Mouse (Mus musculus): Measurements from ENCODE around the gene Tmsb10.

Gene Tmsb10

DNA sequence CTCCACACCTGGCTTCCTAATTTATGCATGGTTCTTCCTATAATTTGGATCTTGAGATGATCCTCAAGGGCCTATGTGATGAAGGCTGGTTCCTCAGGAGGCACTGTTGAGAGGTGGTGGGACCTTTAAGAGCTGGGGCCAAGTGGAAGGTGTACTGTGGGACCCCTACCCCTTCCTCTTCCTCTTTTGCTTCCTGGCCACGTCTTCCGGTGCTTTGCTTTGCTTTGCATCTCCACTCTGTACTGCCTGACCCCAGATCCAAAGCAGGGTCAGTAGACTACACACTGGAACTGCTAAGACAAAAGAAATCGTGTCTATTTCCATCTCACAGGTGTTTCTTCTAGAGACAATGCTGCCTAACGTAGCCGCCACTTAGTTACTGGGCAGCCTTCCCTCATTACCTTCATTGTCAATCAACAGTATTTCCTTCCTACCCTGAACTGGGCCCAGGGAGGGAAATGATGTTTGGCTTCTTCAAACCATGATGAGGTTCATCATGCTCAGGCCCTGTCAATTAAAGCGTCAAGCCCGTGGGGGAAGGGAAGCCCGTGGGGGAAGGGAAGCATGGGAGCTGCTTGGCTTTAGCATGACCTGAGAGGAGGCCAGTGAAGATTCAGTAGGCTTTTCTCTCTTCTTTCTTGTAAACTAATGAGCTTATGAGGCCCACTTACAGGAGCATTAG lies 2.9 kb downstream of the Tmsb10 start:
- DNase-seq, result peak in 1 of 2 experiments; percentile 42

DNA sequence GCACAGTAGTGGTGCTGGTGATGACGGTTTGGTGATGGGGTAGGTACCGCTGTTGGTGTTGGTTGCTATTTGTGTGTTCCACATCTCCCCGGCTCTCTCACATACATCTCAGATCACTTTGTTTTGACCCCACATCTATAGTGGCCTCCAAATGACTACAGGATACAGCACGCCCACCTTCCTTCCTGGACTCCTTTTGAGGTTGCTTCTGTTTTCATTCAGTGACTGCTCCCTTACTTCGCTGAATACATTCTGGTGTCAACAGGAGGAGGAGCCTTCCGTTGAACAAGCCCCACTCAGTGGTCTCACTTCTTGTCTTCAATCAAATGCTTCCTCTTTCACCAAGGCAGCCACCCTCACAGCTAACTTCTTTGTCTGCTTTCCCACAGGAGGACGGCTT lies 3.8 kb downstream of the Tmsb10 start:
- DNase-seq, result peak in 1 of 2 experiments; percentile 14

- peak; percentile 14 to 35 for DNase-seq
Measured at GRCm38 (mm10) chr6:72952967-72953366, 5.6 kb downstream of the Tmsb10 start.

GRCm38 (mm10) chr6:72952221-72952620 lies 6.3 kb downstream of the Tmsb10 start:
- DNase-seq, result peak; percentile 58 to 71

- no peak for DNase-seq
Measured at GRCm38 (mm10) chr6:72949161-72949756, 9.3 kb downstream of the Tmsb10 start.

- no peak for DNase-seq
Measured at GRCm38 (mm10) chr6:72948392-72948791, 10.2 kb downstream of the Tmsb10 start.

DNA sequence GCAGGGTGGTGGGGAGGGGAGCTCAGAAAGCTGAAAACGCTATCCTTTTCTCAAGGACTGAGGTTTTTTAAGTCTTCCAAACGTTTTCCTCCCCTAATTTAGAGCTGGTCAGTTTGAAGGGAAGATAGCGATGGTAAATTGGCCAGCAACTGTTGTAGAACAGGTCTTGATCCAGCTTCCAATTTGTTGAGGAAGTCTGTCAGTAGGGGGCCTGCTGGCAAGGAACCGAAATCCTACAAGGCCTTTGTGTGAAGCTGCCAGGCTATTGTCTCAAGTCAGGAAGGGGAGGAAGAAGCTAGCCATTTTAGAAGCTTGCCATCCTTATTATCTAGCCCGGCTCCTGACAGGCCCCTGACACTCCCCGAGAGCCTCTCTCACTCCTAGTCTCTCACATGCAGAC lies 10.6 kb downstream of the Tmsb10 start:
- peak; percentile 19 to 45 for DNase-seq

DNA sequence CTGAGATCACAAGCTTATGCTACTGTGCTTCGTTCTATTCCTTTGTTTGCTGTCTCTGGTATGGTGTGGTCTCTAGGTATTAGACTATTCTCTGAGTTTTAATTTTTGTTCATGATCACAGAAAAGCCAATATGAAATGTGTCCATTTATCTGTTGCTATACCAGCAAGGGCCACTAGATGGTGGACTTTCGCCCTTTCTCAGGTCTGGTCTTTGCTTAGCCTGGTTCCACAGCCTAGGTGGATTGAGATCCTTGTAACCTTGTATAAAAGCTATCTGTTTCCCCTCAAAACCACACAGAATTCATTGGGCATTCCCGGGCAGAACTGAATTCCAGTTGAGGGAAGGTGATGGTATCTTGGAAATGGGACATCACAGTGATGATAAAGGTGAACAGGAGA lies 18.1 kb downstream of the Tmsb10 start:
- peak; percentile 72 to 78 for DNase-seq

DNA sequence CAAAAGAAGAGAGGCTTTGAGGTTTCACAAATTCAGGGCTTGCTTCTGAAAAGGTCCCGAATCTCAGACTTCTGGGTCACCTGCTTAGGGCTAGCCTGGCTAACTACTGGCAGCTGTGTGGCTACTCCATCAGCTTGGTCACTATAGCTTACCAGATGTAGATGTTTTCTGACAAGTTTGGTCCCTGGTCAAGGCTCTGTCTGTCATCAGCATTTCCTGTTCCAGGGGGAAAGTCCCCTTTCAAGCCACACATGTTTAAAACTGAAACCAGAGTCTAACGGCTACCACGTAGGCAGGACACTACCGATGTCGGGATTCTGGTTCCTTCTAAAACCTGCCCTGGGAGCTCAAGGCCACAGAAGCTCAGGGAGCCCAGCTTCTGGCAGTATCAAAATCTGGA lies 20.7 kb downstream of the Tmsb10 start:
- DNase-seq, result no peak

DNA sequence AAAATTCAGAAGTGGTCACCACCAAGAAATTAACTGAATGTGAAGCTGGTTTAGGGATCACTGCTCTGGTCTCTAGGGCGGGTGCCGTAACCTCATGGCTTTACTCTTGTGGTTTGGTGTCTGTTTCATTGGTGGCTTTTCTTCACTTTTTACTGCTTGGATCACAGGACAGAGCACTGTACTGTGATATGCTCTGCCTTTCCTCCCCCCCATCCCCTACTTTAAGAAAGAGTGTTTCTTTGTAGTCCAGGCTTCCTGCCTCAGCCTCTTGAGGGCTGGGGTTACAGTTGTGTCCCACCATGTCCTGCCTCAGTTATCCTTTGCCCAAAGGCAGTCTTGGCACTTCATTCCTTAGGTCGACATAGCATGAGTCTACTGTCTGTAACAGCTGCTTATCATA lies 21.1 kb downstream of the Tmsb10 start:
- no peak for DNase-seq

DNA sequence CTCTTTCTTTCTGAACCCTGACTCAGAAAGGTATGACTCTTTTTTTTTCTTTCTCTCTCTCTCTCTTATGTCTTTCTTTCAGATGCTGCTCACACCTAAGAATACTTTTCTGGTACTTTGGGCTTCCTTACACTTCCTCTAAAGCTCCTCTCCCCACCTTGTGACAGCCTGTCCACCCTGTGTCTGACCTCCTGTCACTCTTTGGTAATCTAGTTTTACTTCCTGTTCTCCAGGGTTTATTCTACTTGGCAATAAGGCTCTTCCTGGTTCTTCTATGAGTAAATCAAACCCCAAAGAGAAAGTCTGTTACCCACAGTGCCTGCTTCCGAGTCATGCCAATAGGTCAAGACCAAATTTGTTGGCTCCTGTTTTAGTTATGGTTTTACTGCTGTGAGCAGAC lies 25.6 kb downstream of the Tmsb10 start:
- no peak for DNase-seq

GRCm38 (mm10) chr6:72931533-72931932 lies 27.0 kb downstream of the Tmsb10 start:
- no peak for DNase-seq

DNA sequence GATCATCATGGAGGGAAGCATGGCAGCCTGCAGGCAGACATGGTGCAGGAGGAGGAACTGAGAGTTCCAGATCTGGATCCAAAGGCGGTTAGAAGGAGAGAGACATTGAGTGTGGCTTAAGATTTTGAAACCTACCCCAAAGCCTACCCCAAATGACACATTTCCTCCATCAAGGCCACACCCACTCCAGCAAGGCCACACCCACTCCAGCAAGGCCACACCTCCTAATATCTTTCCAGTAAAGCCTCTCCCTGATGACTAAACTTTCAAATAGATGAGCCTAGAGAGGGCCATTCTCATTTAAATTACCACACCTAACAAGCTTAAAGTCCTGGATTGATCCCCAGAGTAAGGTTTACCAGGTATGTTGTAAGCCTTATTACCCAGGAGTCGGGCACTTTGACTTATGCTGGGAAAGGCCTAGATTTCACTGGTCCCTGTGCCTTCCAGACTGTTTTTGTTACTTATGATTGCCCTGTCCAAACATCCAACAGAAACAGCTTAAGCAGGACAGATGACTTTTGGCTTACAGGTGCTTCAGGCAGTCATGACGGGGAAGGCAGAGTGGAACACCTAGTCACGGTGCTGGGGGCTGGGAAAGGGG lies 28.7 kb downstream of the Tmsb10 start:
- DNase-seq, result no peak

GRCm38 (mm10) chr6:72926755-72927482 lies 31.6 kb downstream of the Tmsb10 start:
- DNase-seq, result peak; percentile 65 to 75

- DNase-seq, result no peak
Measured at GRCm38 (mm10) chr6:72926031-72926430, 32.5 kb downstream of the Tmsb10 start.

GRCm38 (mm10) chr6:72923381-72923780 lies 35.2 kb downstream of the Tmsb10 start:
- no peak for DNase-seq

- DNase-seq, result no peak
Measured at GRCm38 (mm10) chr6:72921081-72921480, 37.5 kb downstream of the Tmsb10 start.

DNA sequence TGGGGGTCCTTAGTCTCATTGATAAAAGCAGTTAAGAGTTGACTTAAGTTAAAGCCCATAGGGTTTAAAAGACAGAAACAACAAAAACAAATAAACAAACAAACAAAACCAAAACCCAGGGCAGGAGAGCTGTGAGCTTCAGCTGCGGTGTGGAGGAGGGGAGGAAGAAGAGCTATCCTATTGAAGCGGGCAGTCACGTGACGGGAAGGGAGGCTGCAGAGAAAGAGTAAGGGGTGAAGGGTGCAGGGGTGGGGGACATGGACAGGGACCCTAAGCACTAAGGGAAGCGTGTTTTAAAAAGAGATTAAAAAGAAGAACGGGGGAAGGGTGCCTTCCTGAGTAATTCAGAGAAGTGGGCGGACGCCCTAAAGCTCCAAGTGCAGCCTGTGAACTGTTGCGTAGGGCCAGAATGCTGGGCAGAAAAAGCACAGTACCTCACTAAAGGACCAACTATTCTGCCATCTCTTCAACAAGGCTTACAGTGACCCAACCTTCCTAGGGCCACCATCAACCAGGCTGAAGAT lies 40.0 kb downstream of the Tmsb10 start:
- DNase-seq, result no peak

- DNase-seq, result no peak
Measured at GRCm38 (mm10) chr6:72916330-72916729, 42.2 kb downstream of the Tmsb10 start.

GRCm38 (mm10) chr6:72914087-72914749 lies 44.3 kb downstream of the Tmsb10 start:
- DNase-seq, result no peak

DNA sequence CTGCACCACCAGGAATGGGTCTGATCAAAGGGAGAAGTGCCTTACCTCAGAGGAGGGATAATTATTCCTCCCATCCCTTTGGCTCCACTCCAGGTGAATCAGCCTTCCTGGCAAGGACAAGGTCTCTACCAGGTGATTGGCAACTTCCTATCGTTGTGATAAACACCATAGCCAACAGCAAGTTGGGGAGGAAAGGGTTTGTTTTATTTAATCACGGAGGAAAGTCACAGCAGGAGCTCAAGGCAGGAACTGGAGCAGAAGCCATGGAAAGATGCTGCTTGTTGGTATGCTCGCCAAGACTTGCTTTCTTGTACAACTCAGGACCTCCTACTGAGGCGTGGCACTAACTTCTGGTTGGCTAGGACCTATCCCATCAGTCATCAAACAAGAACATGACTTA lies 47.3 kb downstream of the Tmsb10 start:
- DNase-seq, result no peak
